Mouse (Mus musculus) liver, adult 2 months (tissue): ENCODE data around the gene Lap3.

ENCODE experiments used
- CTCF ChIP-seq: fragments of 200-500 bp; IDR thresholded peaks from 2 replicates; pipeline ENCODE4 v1.5.1; 2011; ENCODE audit warnings: low read depth, low read length, control low read depth
- POLR2A ChIP-seq: fragments of 200-500 bp; IDR thresholded peaks from 2 replicates; pipeline ENCODE4 v1.6.1; 2011; ENCODE audit warnings: low read length, control low read depth; ENCODE audit not compliant: insufficient read depth; ENCODE audit errors: extremely low read depth

GRCm38 (mm10) chr5:45494093-45494755, 1.1 kb downstream of the Lap3 start:
- TF ChIP-seq POLR2A (no peak), CTCF (no peak)
